Mouse (Mus musculus) kidney, embryonic 14.5 days (tissue): ENCODE measurements around the gene Cep295nl. TPM values are rescaled to one million over a fixed set of nuclear protein-coding genes. Genes with fewer than 3 reads are reported as not detected.

Experiments used
- ATAC-seq: fragments of 200-750 bp; cut with Nextera tagmentation; 2 replicates; pipeline ENCODE4 v1.8.0; 2017; ENCODE audit warnings: moderate number of reproducible peaks, mild to moderate bottlenecking, moderate TSS enrichment, moderate library complexity; ENCODE audit not compliant: low FRiP score, low TSS enrichment
- H3K27ac ChIP-seq: fragments of 300-500 bp; sonication (generic); 2 replicates; pipeline ENCODE4 v1.5.1; 2014; ENCODE audit warnings: low read depth, mild to moderate bottlenecking, low read length, moderate library complexity, mixed read lengths
- H3K27me3 ChIP-seq: fragments of 300-500 bp; sonication (generic); 2 replicates; pipeline ENCODE4 v1.6.1; 2014; ENCODE audit warnings: mild to moderate bottlenecking, low read length; ENCODE audit not compliant: control insufficient read depth, insufficient read depth
- H3K36me3 ChIP-seq: fragments of 300-500 bp; sonication (generic); 2 replicates; pipeline ENCODE4 v1.6.1; 2014; ENCODE audit warnings: low read length, mixed read lengths; ENCODE audit not compliant: control insufficient read depth, insufficient read depth
- H3K4me1 ChIP-seq: fragments of 300-500 bp; sonication (generic); 2 replicates; pipeline ENCODE4 v1.6.1; 2014; ENCODE audit warnings: low read length, mixed read lengths; ENCODE audit not compliant: control insufficient read depth, insufficient read depth
- H3K4me2 ChIP-seq: fragments of 300-500 bp; sonication (generic); replicated peaks from 2 replicates; pipeline ENCODE4 v1.6.1; 2014; ENCODE audit warnings: low read depth, mild to moderate bottlenecking, low read length
- H3K4me3 ChIP-seq: fragments of 300-500 bp; sonication (generic); 2 replicates; pipeline ENCODE4 v1.5.1; 2014; ENCODE audit warnings: mild to moderate bottlenecking, low read length
- H3K9ac ChIP-seq: fragments of 300-500 bp; sonication (generic); 2 replicates; pipeline ENCODE4 v1.6.1; 2014; ENCODE audit warnings: low read depth, mild to moderate bottlenecking, low read length, moderate library complexity
- H3K9me3 ChIP-seq: fragments of 300-500 bp; sonication (generic); 2 replicates; pipeline ENCODE4 v1.6.1; 2016; ENCODE audit warnings: low read length; ENCODE audit not compliant: control insufficient read depth
- WGBS: fragments of 180-500 bp; shearing (Covaris S2); extraction: QIAGEN DNeasy Blood & Tissue Kit; methylation state at CpG from one replicate; pipeline ENCODE4 v1.1.7; 2014; 5-methylcytosine and 5-hydroxymethylcytosine counted together
- polyA plus RNA-seq: library from polyadenylated mRNA; unstranded; fragments of >200 nt; fragmentation: Nextera tagmentation; extraction: Ambion mirVana; gene quantifications from 2 replicates; pipeline ENCODE4 v1.2.1, GENCODE M21; 2014

Gene Cep295nl
- polyA plus RNA-seq, 1 experiment from 2014 or later: 0.42 TPM

- no peak overlapping the region for H3K9ac ChIP-seq
- no peaks in the 10 kb centered on the region for H3K27me3 ChIP-seq
- no peaks in the 10 kb centered on the region for H3K4me1 ChIP-seq
- WGBS: 77% methylated on average over 3 of the region's 3 CpGs
- no peak overlapping the region for H3K4me3 ChIP-seq
- no peak for ATAC-seq
- peaks cover 5% of the 10 kb centered on the region; the same call in 1 of the 2 replicates for H3K36me3 ChIP-seq
- H3K4me2 ChIP-seq: no peak overlapping the region
- H3K27ac ChIP-seq: no peak overlapping the region
- no peaks in the 10 kb centered on the region for H3K9me3 ChIP-seq
Observed at GRCm38 (mm10) chr11:118297967-118298366, 44.3 kb downstream of the Cep295nl start.

- Histone ChIP-seq H3K4me1 (peaks cover 4% of the 10 kb centered on the region), H3K4me2 (no peak overlapping the region), H3K9me3 (no peaks in the 10 kb centered on the region), H3K4me3 (no peak overlapping the region), H3K27me3 (no peaks in the 10 kb centered on the region), H3K27ac (no peak overlapping the region), H3K36me3 (no peaks in the 10 kb centered on the region), H3K9ac (no peak overlapping the region)
- ATAC-seq: no peak
- 92% methylated on average over 1 of the region's 2 CpGs for WGBS
Observed at GRCm38 (mm10) chr11:118295026-118295425, 47.3 kb downstream of the Cep295nl start.

- Histone ChIP-seq H3K4me1 (peaks cover 8% of the 10 kb centered on the region), H3K4me2 (no peak overlapping the region), H3K27ac (no peak overlapping the region), H3K27me3 (no peaks in the 10 kb centered on the region), H3K9me3 (no peaks in the 10 kb centered on the region), H3K9ac (no peak overlapping the region), H3K36me3 (peaks cover under 1% of the 10 kb centered on the region; the same call in 1 of the 2 replicates), H3K4me3 (no peak overlapping the region)
- ATAC-seq: no peak
- WGBS: 81% methylated on average over 6 of the region's 6 CpGs
Observed at GRCm38 (mm10) chr11:118292671-118293070, 49.6 kb downstream of the Cep295nl start.

GRCm38 (mm10) chr11:118289999-118290889, 52.1 kb downstream of the Cep295nl start, which contains the start of gene Usp36:
Gene Usp36 (minus strand): TSS chr11:118290244.
- peak within 1 kb of the TSS; percentile 81 for H3K9ac ChIP-seq
- peak within 1 kb of the TSS; percentile 72 for H3K4me3 ChIP-seq
- no peaks in the 10 kb centered on the region for H3K9me3 ChIP-seq
- peaks cover 25% of the 10 kb centered on the region for H3K36me3 ChIP-seq
- WGBS: under 1% methylated on average over 68 of the region's 68 CpGs
- H3K27ac ChIP-seq: peak within 1 kb of the TSS; percentile 88
- ATAC-seq: peak; percentile 99
- no peaks in the 10 kb centered on the region for H3K27me3 ChIP-seq
- peaks cover 8% of the 10 kb centered on the region for H3K4me1 ChIP-seq
- H3K4me2 ChIP-seq: peak within 1 kb of the TSS; percentile 74

- Histone ChIP-seq H3K9ac (peak overlapping the region; percentile 81), H3K4me3 (peak overlapping the region; percentile 72), H3K4me2 (peak overlapping the region; percentile 45), H3K4me1 (peaks cover 8% of the 10 kb centered on the region), H3K27ac (peak overlapping the region; percentile 32; the same call in 1 of the 2 replicates), H3K9me3 (no peaks in the 10 kb centered on the region), H3K36me3 (peaks cover 32% of the 10 kb centered on the region), H3K27me3 (no peaks in the 10 kb centered on the region)
- whole genome bisulfite sequencing: 0% methylated on average over 22 of the region's 22 CpGs
- peak; percentile 28; the same call in 1 of the 2 replicates for ATAC-seq
Observed at GRCm38 (mm10) chr11:118289562-118289961, 52.7 kb downstream of the Cep295nl start.

GRCm38 (mm10) chr11:118289037-118289511, 53.2 kb downstream of the Cep295nl start:
- H3K4me3 ChIP-seq: peak overlapping the region; percentile 72
- WGBS: 1% methylated on average over 16 of the region's 16 CpGs
- H3K36me3 ChIP-seq: peaks cover 36% of the 10 kb centered on the region
- H3K4me1 ChIP-seq: peaks cover 8% of the 10 kb centered on the region
- H3K9ac ChIP-seq: peak overlapping the region; percentile 81
- peak overlapping the region; percentile 45 for H3K4me2 ChIP-seq
- ATAC-seq: no peak
- H3K27ac ChIP-seq: no peak overlapping the region
- H3K27me3 ChIP-seq: no peaks in the 10 kb centered on the region
- no peaks in the 10 kb centered on the region for H3K9me3 ChIP-seq

GRCm38 (mm10) chr11:118287573-118287972, 54.7 kb downstream of the Cep295nl start:
- Histone ChIP-seq H3K27ac (no peak overlapping the region), H3K4me2 (no peak overlapping the region), H3K9me3 (no peaks in the 10 kb centered on the region), H3K4me1 (peaks cover 8% of the 10 kb centered on the region), H3K27me3 (no peaks in the 10 kb centered on the region), H3K9ac (no peak overlapping the region), H3K4me3 (no peak overlapping the region), H3K36me3 (peaks cover 51% of the 10 kb centered on the region)
- WGBS: 94% methylated on average over 9 of the region's 9 CpGs
- no peak for ATAC-seq

GRCm38 (mm10) chr11:118286434-118286833, 55.9 kb downstream of the Cep295nl start:
- ATAC-seq: no peak
- 91% methylated on average over 9 of the region's 9 CpGs for WGBS
- Histone ChIP-seq H3K9ac (no peak overlapping the region), H3K27ac (no peak overlapping the region), H3K4me3 (no peak overlapping the region), H3K27me3 (no peaks in the 10 kb centered on the region), H3K4me2 (no peak overlapping the region), H3K9me3 (no peaks in the 10 kb centered on the region), H3K4me1 (peaks cover 8% of the 10 kb centered on the region), H3K36me3 (peaks cover 63% of the 10 kb centered on the region)

GRCm38 (mm10) chr11:118285791-118286190, 56.5 kb downstream of the Cep295nl start:
- no peak for ATAC-seq
- no peak overlapping the region for H3K4me3 ChIP-seq
- no peak overlapping the region for H3K4me2 ChIP-seq
- H3K9me3 ChIP-seq: no peaks in the 10 kb centered on the region
- 91% methylated on average over 13 of the region's 13 CpGs for WGBS
- no peaks in the 10 kb centered on the region for H3K27me3 ChIP-seq
- peaks cover 68% of the 10 kb centered on the region for H3K36me3 ChIP-seq
- no peak overlapping the region for H3K9ac ChIP-seq
- H3K4me1 ChIP-seq: peaks cover 8% of the 10 kb centered on the region
- no peak overlapping the region for H3K27ac ChIP-seq
